Mouse (Mus musculus): ENCODE results near the gene Serhl.
"Not testable (repeated sequence)": the region's sequence is repeated elsewhere in the genome, so short reads cannot be mapped to it uniquely, and the experiment has no call there.

Serhl gene

DNA sequence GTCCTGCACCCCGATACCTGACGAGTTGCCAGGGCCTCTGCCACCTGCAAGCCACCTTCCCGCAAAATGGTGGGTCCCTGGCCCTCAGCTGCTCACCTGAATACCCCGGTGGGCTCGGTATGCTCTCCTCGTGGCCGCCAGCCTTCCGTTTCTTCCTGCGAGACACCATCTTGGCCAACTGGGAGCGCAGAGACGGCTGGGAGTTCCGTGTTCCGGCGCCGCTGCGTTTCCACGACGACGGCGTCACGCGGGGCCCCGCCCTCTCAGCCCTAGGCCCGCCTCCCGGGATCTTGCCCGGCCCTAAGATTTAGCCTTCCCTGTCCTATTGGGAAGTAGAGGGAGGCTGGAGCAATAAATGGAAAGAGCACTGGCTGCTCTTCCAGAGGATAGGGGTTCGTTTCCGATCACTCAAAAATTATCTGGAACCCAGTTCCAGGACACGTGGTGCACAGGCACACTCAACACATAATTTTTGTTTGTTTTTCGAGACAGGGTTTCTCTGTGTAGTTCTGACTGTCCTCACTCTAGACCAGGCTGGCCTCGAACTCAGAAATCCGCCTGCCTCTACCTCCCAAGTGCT lies 33.4 kb downstream of the Serhl start, which contains the start of gene Rrp7a:
Gene Rrp7a, minus strand, starts transcription at position 236 of the 580 bp plus-strand sequence.
- DNase-seq (ENCODE audit: extremely low spot score, low read depth, low spot score): peak; percentile 46

DNA sequence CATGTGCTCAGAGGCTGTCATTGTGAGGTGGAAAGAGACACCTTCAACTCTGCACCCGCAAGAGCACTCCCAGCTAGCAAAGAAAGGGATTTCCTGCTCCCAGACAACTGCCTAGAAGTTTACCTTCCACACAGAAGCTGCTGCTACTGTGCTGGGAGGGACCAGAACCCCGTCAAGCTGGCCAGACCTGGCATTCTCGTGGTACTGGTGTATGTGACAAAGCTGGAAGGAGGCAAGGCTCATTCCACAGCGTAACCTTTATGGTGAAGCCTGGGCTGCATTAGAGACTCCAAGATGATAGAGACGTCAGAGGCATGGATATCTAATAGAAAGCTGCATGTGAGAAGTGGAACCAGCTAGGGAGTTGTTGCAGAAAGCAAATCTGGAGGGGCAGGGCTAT lies 35.3 kb downstream of the Serhl start:
- DNase-seq (ENCODE audit: extremely low spot score, low read depth, low spot score): no peak

DNA sequence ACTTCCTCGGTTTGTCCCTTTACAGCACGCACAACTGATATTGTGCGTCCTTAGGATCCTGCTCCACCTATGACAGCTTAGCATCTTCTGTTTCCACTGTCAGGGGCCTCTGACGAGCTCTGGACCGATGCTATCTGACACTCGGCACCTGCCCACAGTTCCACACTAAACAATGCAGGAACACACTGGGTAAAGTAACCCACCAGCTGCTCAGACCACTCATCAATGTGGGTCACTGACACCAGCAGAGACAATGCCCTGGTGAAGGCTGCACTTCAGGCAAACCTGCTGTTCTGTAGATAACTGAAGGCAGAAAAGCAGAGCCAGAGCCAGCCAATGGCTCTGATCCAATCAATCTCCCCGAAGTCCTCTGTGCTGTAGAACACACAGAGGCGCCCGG lies 37.3 kb downstream of the Serhl start:
- DNase-seq (ENCODE audit: extremely low spot score, low read depth, low spot score): no peak

DNA sequence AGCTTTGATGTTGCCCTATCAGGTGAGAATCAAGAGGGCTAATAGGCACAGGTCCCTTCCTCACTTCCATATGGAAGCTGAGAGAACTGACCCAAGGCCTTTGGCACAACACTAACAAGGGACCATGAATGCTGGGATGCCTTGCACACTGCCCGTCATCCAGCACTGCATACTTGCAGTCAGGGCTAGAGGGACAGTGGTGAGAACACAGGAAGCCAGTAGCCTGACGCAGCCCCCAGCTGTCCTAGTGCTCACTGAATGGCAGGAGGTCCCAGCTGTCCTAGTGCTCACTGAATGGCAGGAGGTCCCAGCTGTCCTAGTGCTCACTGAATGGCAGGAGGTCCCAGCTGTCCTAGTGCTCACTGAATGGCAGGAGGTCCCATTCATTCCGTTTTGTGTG lies 37.7 kb downstream of the Serhl start:
- DNase-seq (ENCODE audit: extremely low spot score, low read depth, low spot score): not testable (repeated sequence)

DNA sequence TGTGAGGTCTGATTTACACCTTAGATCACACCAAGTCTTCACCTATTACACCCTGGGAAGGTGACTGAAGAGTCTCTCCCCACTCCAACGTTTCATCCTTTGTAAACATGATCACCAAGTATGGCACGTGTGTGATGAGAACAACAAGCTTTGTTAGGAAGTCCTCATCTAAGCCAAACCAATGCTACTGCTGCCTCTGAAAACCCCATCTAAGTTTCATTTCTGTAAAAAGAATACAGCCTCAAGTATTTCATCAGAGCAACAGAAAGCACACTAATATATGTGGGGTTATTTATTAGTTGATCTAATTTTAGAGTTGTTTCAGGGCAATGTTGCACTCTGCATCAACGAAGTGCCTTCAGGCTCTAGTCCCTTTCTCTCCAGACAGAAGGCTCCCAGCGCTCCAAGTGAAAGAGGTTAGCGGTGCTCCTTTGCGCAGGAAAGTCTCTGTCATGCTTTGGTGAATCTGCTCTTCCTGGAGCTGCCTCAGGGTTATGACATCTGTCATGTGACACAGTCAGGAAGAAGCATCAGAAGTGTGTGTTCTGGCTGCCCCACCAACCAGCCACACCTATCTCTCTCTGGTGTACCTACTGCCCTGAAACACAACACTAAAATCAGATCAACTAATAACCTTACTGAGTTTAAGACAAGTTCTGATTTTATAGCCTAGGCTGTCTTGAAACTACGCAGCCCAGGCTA lies 40.4 kb downstream of the Serhl start:
- DNase-seq (ENCODE audit: extremely low spot score, low read depth, low spot score): no peak

DNA sequence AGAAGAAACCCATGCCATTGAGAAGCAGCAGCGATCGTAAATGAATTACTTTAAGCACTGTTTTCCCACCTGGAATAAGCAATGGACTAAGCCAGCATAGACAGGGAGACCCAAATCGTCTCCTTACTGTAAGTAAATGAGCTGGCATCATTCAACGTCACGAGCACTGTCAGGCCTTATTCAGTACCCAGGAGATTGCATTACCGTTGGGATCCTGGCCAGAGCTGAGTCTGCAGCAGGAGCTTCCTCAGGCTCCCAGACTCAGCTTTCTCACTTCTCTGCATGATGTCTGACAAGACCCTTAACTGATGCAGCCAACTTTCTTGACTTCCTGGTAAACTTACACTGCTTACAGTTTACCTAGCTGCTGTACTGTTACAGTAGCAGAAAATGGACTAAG lies 45.4 kb downstream of the Serhl start:
- DNase-seq (ENCODE audit: extremely low spot score, low read depth, low spot score): no peak

DNA sequence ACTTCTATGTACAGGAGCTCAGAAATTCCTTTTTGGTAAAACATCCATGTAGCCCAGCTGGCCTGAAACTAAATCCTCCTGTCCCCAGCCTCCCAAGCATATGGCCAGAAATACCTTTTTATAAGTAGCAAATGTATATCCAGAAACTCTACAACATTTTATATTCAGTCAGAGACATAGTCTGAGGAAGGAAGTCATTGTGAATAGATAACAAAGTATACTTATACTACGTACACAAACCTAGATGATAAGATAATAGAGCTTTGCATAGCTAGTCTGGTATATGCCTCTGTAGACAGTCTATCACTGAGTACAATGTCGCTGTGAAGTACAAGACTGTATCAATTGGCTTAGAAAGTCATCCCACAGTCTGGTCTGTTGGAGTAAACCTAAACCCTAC lies 46.3 kb downstream of the Serhl start:
- no peak for DNase-seq (ENCODE audit: extremely low spot score, low read depth, low spot score)

DNA sequence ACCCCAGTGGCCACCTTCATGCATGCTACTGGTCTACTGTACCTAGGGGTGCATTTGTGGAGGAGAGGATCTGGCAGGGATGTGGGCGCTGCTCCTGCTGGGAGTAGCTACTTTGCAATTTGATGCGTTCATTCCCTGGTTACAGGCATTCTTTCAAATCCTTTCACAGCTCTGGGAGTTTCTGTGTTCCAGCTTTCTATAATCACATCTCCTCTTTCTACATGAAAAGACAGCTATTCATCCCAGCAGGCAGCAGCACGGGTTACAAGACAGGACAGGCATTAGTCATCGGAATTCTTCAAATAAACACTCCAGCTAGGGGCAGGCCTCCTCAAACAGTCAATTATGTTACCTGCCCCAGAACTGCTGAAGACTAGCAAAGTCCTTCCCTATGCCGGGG lies 53.6 kb downstream of the Serhl start:
- no peak for DNase-seq (ENCODE audit: extremely low spot score, low read depth, low spot score)

DNA sequence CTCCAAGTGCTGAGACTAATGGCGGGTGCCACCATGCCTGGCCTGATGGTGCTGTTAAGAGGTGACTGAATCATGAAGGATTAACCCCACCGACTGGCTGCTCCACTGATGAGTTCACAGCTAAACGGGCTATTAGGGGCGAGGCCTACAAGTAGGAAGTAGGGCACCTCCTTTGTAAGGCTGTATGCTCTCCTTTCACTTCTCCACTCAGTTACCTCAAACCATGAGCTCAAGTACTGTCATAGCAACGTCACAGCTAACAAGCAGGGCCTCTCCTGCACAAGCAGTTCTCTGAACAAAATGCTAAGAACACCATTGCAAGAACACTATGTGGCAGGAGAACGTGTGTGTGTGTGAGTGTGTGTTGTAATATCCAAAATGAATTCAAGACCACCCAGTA lies 56.2 kb downstream of the Serhl start:
- DNase-seq (ENCODE audit: extremely low spot score, low read depth, low spot score): no peak

DNA sequence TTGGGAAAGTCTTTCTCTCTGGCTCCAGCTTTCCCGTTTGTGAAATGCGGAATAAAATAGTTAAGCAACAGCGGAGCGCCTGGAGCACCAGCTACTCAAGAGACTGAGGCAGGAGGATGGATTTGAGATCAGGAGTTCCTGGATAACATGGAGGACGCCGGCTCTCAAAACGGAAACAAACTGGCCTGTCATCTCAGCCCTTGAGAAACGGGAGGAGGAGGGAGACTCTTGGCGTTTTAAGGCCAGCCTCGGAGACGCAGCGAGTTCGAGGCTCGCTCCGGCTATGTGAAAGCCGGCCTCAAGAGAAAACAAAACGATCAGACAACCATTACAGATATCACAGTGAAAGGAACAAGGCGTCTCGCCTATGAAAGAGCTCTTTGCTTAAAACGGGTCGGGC lies 59.1 kb downstream of the Serhl start:
- DNase-seq (ENCODE audit: extremely low spot score, low read depth, low spot score): no peak

DNA sequence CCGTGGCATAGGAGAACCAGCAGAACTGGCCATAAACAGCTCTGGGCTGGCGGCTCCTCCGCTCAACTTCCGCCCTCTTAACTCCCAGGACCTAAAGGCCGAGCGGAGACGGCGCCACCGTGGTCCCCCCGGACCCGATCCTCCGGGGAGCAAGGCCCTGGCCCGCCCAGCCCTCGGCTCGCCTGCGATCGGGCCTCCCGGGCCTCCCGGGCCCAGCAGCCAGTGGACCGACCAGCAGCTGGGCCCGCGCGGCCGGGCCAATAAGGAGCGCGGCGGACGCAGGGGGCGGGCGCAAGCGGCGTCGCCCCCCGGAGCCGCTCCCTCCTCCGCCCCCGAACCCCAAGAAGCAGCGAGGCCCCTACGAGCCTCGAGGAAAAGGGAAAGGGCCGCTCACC lies 59.5 kb downstream of the Serhl start:
- DNase-seq (ENCODE audit: extremely low spot score, low read depth, low spot score): no peak

DNA sequence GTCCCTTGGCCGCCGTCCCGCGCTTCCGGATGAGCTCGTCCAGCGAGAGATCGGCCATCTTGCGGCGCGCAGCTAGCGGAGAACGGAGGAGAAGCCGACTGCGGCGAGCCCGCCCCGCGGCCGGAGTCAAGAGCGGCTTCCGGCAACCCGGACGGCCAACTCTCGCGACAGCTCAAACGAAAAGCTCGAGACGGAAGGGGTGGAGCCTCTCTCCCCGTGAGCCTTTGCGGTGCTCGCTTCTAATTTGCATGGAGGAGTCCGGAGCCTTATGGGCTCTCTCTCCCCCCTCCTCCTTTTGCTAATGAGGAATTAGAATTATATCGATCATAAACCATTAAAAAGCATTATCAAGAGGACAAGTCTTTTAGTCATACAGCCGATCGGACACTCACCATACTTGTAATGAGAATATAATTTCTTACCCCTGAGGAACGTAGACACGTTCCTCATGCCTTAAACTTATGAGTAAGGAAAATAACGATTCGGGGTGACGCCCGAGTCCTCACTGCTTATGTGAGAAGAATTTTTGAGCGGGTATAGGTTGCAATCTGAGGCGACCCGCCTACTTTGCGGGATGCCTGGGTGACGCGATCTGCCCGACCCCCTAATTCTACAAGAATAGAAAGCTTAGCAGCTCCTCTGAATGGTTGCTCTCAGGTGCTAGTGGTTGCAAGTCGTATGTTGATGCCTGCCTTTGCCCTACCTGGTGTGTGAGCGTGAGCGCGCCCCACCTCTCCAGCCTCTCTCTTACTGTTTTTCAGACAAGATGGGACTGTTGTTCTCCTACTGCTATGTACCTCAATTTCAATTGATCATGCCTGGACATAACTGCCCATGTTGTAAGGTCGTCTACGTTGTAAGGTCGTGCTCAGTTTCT lies 60.1 kb downstream of the Serhl start, which contains the start of gene Poldip3:
Gene Poldip3, minus strand, starts transcription at position 189 of the 877 bp plus-strand sequence.
- peak; percentile 100 for DNase-seq (ENCODE audit: extremely low spot score, low read depth, low spot score)

DNA sequence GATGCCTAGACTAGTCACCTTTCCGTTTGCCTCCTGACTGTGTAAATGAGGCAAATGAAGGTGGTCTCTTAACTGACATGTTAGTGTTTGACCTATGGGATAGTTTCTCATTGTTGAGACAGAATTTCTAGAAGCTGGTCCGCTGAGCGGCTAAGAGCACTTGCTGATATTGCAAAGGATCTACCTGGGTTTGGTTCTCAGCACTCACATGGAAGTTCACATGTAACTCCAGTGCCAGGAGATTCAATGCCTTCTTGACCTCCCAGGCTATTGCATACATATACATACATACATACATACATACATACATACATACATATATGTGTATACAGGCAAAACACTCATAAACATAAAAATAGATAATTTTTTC lies 60.8 kb downstream of the Serhl start:
- no peak for DNase-seq (ENCODE audit: extremely low spot score, low read depth, low spot score)

DNA sequence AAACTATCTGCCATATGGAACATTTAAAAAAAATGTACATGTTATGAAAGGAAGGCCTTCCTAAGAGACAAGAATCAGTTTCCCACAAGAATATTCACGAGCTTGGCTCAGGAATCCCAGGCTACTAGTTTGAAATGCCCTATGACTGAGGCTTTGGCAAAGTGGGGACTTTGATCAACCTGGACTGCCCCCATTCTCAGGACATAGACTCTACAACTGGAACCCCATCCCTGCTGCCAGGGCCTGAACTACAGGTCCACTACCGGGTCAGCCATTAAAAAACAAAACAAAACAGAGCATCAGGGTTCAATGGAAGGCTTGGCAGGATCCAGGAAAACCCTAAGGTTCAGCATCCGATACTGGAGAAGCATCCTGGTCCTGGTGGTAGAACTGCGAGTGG lies 61.4 kb downstream of the Serhl start:
- DNase-seq (ENCODE audit: extremely low spot score, low read depth, low spot score): no peak

DNA sequence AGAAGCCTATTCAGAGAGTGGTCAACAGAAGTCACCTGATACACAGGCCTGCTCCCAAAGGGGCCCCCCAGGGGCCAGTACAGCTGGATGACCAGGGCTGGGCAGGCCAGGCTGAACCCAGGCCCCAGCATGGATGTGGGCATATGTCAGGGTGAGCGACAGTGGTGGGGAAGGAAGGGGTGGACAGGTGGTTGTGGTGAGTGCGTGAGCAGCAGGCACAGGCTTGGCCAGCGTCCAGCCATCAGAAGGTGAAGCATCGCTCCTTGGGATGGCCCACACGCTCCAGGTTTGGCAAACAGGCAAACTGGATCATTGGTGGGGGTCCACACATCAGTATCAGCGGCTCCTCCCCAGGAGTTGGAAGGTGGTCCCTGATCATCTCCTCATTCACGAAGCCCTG lies 65.0 kb downstream of the Serhl start:
- DNase-seq (ENCODE audit: extremely low spot score, low read depth, low spot score): no peak

DNA sequence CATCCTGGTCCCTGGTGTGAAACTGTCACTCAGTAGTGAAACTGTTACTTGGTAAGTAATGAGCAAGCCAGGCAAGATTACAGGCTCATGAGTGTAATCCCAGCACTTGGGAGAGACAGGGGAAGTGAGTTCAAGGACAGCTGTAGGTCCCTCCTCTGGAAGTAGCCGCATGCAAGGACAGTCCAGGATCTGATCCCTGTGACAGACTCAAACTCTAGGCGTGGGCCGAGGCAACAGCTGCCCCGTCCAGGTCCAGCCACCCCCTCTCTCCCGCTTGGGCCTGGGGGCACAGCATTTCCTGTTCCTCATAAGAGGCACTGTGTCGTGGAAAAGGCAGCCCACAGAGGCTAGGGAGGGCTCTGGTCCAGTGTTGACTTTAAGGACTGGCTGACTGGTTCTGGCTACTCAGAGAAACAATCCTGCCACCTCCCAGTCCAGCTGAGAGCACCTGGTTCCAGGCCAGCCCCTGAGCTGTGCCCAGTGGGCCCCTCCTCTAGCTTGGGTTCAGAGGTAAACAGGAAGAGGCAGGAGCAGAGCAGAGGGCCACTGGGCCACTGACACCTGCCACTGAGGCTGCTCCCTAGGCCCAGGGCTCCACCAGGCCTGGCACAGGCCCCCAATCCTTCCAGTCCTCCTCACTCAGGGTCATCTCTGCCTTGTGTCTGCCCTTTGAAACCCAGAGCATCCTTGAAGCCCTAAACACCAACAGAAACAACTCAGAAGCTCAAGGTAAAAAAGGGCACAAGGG lies 66.5 kb downstream of the Serhl start:
- no peak for DNase-seq (ENCODE audit: extremely low spot score, low read depth, low spot score)

DNA sequence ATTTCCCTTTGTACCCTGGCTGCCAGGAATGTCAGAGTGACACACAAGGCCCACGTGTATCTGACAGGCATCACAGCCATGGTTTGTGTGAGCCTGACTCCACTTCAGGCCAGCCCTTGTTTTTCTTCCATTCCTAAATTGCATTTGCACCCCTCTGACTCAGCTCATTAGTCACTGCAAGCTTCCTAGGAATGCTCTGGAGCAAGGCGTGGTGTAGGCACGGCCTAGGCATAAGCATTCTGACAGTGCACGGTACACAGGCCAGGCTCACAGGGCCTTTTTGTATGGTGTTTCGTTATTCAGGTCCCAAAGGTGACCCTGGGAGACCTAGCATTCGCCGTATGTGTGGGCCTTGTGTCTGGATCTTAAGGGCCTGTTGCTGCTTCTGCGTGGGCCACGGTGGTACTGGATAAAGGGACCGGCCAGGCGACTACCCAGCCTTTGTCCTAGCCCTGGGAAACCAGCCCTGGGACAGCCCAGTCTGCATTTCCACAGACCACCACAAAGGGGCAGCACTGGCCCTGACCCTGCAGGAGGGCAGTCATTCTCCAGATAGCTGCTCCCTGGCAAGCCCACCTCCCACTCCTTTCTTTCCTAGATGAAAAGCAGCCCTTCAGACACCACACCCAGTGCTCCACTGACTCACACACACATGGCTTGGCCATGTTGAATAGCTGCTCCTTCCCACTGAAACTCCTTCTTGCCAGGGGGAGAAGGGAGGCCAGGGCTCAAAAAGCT lies 67.8 kb downstream of the Serhl start:
- no peak for DNase-seq (ENCODE audit: extremely low spot score, low read depth, low spot score)

DNA sequence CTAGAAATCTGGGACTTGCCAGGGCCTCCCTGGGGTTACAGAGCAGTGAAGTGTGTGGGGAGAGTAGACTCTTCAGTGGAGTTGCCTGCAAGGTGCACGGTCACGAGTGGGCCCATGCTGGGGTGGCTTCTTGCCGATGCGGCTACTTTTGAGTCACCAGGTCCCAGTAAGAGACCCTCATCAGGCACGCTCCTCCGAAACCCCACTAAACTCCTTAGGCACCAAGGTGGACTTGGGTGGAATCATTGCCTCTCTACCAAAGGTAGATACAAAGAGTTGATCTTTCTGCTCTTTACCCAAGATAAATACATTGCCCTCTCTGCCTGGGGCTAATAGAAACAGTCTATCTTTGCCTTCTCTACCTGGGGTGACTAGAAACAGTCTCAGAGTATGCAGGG lies 68.4 kb downstream of the Serhl start:
- DNase-seq (ENCODE audit: extremely low spot score, low read depth, low spot score): no peak

DNA sequence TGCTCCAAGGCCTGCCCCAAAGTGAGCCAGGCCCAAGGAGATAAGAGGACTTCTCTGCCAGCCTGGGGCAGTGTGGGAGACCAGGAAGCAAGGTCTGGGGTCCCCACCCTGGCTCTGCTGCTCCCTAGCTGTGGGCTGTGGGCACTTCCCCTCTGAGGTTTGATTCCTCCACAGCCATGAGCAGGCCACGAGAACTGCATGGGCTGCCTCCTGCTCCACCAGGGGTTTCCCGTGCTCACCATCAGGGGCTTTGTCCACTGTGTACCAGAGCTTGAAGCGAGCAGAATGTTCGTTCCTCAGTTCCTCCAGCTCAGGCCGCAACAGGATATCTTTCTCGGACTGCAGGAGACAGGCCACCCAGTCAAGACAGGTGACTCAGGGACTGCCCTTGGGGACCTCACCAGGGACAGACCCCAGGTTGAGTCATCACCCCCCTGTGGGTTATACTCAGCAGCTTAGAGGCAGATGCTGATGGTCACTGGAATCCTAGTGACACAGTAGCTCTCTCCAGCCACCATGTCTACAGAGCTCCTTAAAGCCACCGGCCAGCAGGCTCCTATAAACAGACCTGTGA lies 69.4 kb downstream of the Serhl start:
- DNase-seq (ENCODE audit: extremely low spot score, low read depth, low spot score): no peak

DNA sequence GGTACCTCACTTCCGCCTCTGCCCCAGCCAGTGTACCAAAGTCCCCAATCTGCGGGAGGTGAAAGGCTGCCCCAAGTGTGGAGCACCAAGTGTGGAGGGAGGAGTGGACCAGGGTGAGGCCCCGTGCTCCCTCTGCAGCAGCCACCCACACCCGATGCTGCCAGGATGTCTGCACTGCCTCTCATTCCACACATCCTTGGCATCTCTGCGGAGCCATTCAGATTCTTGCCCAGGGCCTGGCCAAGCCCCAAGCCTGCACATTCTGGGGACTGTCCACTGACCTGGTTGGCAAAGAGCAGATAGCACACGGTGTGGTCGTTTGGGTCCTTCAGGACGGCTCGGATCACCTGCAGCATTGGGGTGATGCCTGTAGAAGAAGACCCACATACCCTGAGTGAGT lies 70.5 kb downstream of the Serhl start:
- no peak for DNase-seq (ENCODE audit: extremely low spot score, low read depth, low spot score)
